Mouse (Mus musculus): ENCODE data around the gene 4930548H24Rik. TPM values are rescaled to one million over a fixed set of nuclear protein-coding genes. Genes with fewer than 3 reads are reported as not detected.
"Not testable (repeated sequence)": the region's sequence is repeated elsewhere in the genome, so short reads cannot be mapped to it uniquely, and the experiment has no call there.

Gene 4930548H24Rik
- polyA plus RNA-seq, 1 experiment = 0.02 TPM

- H3K4me3 ChIP-seq (ENCODE audit: insufficient read depth, poor library complexity, severe bottlenecking) = no peak overlapping the region
- peaks cover 8% of the 10 kb centered on the region for H3K79me2 ChIP-seq (ENCODE audit: control insufficient read depth, insufficient read depth)
- TF ChIP-seq MAX (IDR thresholded peaks at IDR 0.05) (no peak), MYOD1 (IDR thresholded peaks at IDR 0.05; ENCODE audit: control insufficient read depth, insufficient read length, low read depth) (no peak), USF1 (IDR thresholded peaks at IDR 0.05; ENCODE audit: low read depth) (no peak), CTCF (IDR thresholded peaks at IDR 0.05; ENCODE audit: control insufficient read depth, insufficient read depth, insufficient read length) (no peak), FOSL1 (IDR thresholded peaks at IDR 0.05; ENCODE audit: insufficient read depth, low read length, poor library complexity, severe bottlenecking) (no peak), CEBPB (IDR thresholded peaks at IDR 0.05; ENCODE audit: low read depth) (no peak), MYOG (IDR thresholded peaks at IDR 0.05; ENCODE audit: control insufficient read depth, extremely low read depth, insufficient read length) (no peak)
- H3K79me3 ChIP-seq (ENCODE audit: low read depth) = peaks cover 2% of the 10 kb centered on the region
- H3K27me3 ChIP-seq (ENCODE audit: control insufficient read depth, insufficient read depth, insufficient read length) = no peaks in the 10 kb centered on the region
- H3ac ChIP-seq (ENCODE audit: control insufficient read depth, insufficient read length, low read depth) = no peak overlapping the region
- peaks cover 21% of the 10 kb centered on the region for H3K36me3 ChIP-seq (ENCODE audit: control insufficient read depth, insufficient read depth)
These were observed 35.0 kb downstream of the 4930548H24Rik start for GRCm38 (mm10) chr5:31520556-31520955.

DNA sequence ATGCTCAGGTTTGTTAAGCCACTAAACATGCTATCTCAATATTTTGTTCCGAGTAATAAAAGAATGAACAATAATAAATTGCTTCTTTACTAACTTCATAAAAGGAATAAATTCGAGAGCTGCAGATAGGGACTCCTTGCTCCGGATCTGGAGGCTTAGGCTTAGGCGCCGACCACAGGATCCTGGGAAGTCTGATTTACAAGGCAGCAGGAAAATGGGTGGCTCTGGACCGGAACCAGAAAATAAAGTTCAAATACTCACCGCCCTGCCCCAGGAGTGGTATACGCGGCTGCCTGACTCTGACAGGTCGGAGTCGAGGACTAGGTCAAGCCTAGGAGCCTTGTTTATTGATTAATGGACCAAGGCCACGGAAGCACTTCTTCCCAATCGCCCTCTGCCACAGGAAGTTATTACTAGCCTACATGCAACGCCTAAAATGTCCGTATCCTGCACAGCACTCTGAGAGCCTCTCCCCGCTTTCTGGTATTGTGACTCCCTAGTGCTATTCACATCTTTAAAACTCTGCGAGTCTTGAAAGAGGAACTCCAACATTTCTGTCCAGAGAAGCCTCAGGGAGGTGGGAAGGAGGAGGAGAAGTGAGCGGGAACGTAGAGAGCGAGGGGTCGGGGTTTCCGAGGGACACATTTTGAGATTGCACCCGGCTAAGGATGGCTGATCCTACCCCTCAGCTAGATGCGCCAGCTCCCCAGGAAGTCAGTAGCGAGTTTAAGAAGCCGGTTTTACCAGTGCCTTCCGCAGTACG lies 41.0 kb downstream of the 4930548H24Rik start, which contains the start of gene Slc4a1ap:
Gene Slc4a1ap (plus strand): TSS at position 642 of the 763 bp plus-strand sequence.
- H3ac ChIP-seq (ENCODE audit: control insufficient read depth, insufficient read length, low read depth) = peak within 1 kb of the TSS; percentile 91
- no peak for TF ChIP-seq CTCF (IDR thresholded peaks at IDR 0.05; ENCODE audit: control insufficient read depth, insufficient read depth, insufficient read length)
- no peak for TF ChIP-seq USF1 (IDR thresholded peaks at IDR 0.05; ENCODE audit: low read depth)
- no peak for TF ChIP-seq FOSL1 (IDR thresholded peaks at IDR 0.05; ENCODE audit: insufficient read depth, low read length, poor library complexity, severe bottlenecking)
- TF ChIP-seq MYOG (IDR thresholded peaks at IDR 0.05; ENCODE audit: control insufficient read depth, extremely low read depth, insufficient read length) = no peak
- TF ChIP-seq CEBPB (IDR thresholded peaks at IDR 0.05; ENCODE audit: low read depth) = no peak
- no peak for TF ChIP-seq MAX (IDR thresholded peaks at IDR 0.05)
- TF ChIP-seq MYOD1 (IDR thresholded peaks at IDR 0.05; ENCODE audit: control insufficient read depth, insufficient read length, low read depth) = no peak
- peaks cover 43% of the 10 kb centered on the region for H3K79me2 ChIP-seq (ENCODE audit: control insufficient read depth, insufficient read depth)
- no peaks in the 10 kb centered on the region for H3K27me3 ChIP-seq (ENCODE audit: control insufficient read depth, insufficient read depth, insufficient read length)
- H3K36me3 ChIP-seq (ENCODE audit: control insufficient read depth, insufficient read depth) = peaks cover 15% of the 10 kb centered on the region
- peaks cover 18% of the 10 kb centered on the region for H3K79me3 ChIP-seq (ENCODE audit: low read depth)
- H3K4me3 ChIP-seq (ENCODE audit: insufficient read depth, poor library complexity, severe bottlenecking) = peak within 1 kb of the TSS; percentile 93

- peaks cover 43% of the 10 kb centered on the region for H3K79me2 ChIP-seq (ENCODE audit: control insufficient read depth, insufficient read depth)
- H3ac ChIP-seq (ENCODE audit: control insufficient read depth, insufficient read length, low read depth) = peak overlapping the region; percentile 91
- peak overlapping the region; percentile 93 for H3K4me3 ChIP-seq (ENCODE audit: insufficient read depth, poor library complexity, severe bottlenecking)
- TF ChIP-seq CTCF (IDR thresholded peaks at IDR 0.05; ENCODE audit: control insufficient read depth, insufficient read depth, insufficient read length) = no peak
- no peak for TF ChIP-seq USF1 (IDR thresholded peaks at IDR 0.05; ENCODE audit: low read depth)
- TF ChIP-seq MAX (IDR thresholded peaks at IDR 0.05) = no peak
- no peak for TF ChIP-seq CEBPB (IDR thresholded peaks at IDR 0.05; ENCODE audit: low read depth)
- TF ChIP-seq MYOG (IDR thresholded peaks at IDR 0.05; ENCODE audit: control insufficient read depth, extremely low read depth, insufficient read length) = no peak
- no peak for TF ChIP-seq FOSL1 (IDR thresholded peaks at IDR 0.05; ENCODE audit: insufficient read depth, low read length, poor library complexity, severe bottlenecking)
- TF ChIP-seq MYOD1 (IDR thresholded peaks at IDR 0.05; ENCODE audit: control insufficient read depth, insufficient read length, low read depth) = no peak
- peaks cover 18% of the 10 kb centered on the region for H3K79me3 ChIP-seq (ENCODE audit: low read depth)
- H3K36me3 ChIP-seq (ENCODE audit: control insufficient read depth, insufficient read depth) = peaks cover 22% of the 10 kb centered on the region
- H3K27me3 ChIP-seq (ENCODE audit: control insufficient read depth, insufficient read depth, insufficient read length) = no peaks in the 10 kb centered on the region
These were observed 41.7 kb downstream of the 4930548H24Rik start for GRCm38 (mm10) chr5:31527117-31527680.

DNA sequence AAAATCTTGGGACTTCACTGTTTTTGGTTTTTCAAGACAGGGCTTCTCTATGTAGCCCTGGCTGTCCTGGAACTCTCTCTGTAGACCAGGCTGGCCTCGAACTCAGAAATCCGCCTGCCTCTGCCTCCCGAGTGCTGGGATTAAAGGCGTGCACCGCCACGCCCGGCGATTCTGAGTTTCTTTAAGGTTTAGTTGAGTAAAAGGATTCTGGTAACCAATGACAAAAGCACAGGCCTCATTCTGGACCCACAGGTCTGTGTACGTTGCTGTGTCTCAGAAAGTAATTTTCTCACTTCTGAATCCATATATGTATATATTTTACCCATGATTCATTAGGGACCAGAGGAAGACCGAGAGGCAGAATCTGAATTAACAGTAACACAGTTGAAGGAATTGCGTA lies 42.2 kb downstream of the 4930548H24Rik start, which contains the start of gene Supt7l:
Gene Supt7l (minus strand): TSS at position 101 of the 400 bp plus-strand sequence.
- Histone ChIP-seq H3K79me3 (ENCODE audit: low read depth) (peaks cover 18% of the 10 kb centered on the region), H3K79me2 (ENCODE audit: control insufficient read depth, insufficient read depth) (peaks cover 43% of the 10 kb centered on the region), H3K36me3 (ENCODE audit: control insufficient read depth, insufficient read depth) (peaks cover 27% of the 10 kb centered on the region), H3ac (ENCODE audit: control insufficient read depth, insufficient read length, low read depth) (peak within 1 kb of the TSS; percentile 91), H3K4me3 (ENCODE audit: insufficient read depth, poor library complexity, severe bottlenecking) (peak within 1 kb of the TSS; percentile 93)
- not testable (repeated sequence) for H3K27me3 ChIP-seq (ENCODE audit: control insufficient read depth, insufficient read depth, insufficient read length)

DNA sequence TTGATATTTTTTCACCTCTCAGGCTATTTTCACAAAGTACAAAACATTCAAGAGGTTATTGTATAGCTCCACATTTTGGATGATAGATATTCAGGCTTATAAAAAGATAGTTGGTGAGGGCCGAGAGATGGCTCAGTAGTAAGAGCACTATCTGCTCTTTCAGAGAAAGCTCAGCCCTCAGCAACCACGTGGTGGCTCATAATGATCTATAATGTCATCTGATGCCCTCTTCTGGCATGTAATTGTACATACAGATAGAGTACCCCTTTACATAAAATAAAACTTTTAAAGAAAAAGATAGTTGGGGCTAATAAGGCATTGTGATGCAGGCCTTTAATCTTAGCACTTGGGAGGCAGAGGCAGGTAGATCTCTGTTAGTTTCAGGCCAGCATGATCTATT lies 43.0 kb downstream of the 4930548H24Rik start:
- H3K79me2 ChIP-seq (ENCODE audit: control insufficient read depth, insufficient read depth) = peaks cover 43% of the 10 kb centered on the region
- peaks cover 35% of the 10 kb centered on the region for H3K36me3 ChIP-seq (ENCODE audit: control insufficient read depth, insufficient read depth)
- no peak for TF ChIP-seq FOSL1 (IDR thresholded peaks at IDR 0.05; ENCODE audit: insufficient read depth, low read length, poor library complexity, severe bottlenecking)
- peak; percentile 83 for TF ChIP-seq USF1 (IDR thresholded peaks at IDR 0.05; ENCODE audit: low read depth)
- no peak overlapping the region for H3K4me3 ChIP-seq (ENCODE audit: insufficient read depth, poor library complexity, severe bottlenecking)
- H3ac ChIP-seq (ENCODE audit: control insufficient read depth, insufficient read length, low read depth) = no peak overlapping the region
- H3K79me3 ChIP-seq (ENCODE audit: low read depth) = peaks cover 18% of the 10 kb centered on the region
- H3K27me3 ChIP-seq (ENCODE audit: control insufficient read depth, insufficient read depth, insufficient read length) = no peaks in the 10 kb centered on the region

DNA sequence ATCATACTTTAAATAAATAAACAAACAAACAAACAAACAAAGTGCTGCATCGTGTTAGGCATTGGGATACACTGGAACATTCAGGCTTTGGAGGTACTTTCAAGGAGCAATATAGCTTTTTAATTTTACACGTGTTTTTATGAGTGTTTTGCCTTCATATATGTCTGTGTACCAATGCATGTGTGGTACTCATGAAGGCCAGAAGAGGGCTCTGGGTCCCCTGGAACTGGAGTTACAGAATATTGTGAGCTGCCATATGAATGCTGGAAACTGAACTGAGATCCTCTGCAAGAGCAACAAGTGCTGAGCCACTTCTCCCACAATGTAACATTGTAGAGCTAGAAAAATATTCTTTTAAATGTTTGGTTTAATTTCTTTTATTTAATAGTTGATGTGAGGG lies 49.7 kb downstream of the 4930548H24Rik start:
- no peak overlapping the region for H3K4me3 ChIP-seq (ENCODE audit: insufficient read depth, poor library complexity, severe bottlenecking)
- no peaks in the 10 kb centered on the region for H3K27me3 ChIP-seq (ENCODE audit: control insufficient read depth, insufficient read depth, insufficient read length)
- peaks cover 75% of the 10 kb centered on the region for H3K36me3 ChIP-seq (ENCODE audit: control insufficient read depth, insufficient read depth)
- no peak for TF ChIP-seq MYOG (IDR thresholded peaks at IDR 0.05; ENCODE audit: control insufficient read depth, extremely low read depth, insufficient read length)
- no peaks in the 10 kb centered on the region for H3K79me2 ChIP-seq (ENCODE audit: control insufficient read depth, insufficient read depth)
- H3K79me3 ChIP-seq (ENCODE audit: low read depth) = no peaks in the 10 kb centered on the region
- no peak overlapping the region for H3ac ChIP-seq (ENCODE audit: control insufficient read depth, insufficient read length, low read depth)

Other genes with a start within 250 kb of the 4930548H24Rik start
- gene Nrbp1, start 244.9 kb upstream of the 4930548H24Rik start, polyA plus RNA-seq (2012; fragmentation: generic; extraction: Trizol) = 59.1 TPM
- gene Gm9970, start 244.5 kb upstream of the 4930548H24Rik start, polyA plus RNA-seq (2012; fragmentation: generic; extraction: Trizol) = 0.09 TPM
- gene Krtcap3, start 234.0 kb upstream of the 4930548H24Rik start, polyA plus RNA-seq (2012; fragmentation: generic; extraction: Trizol) = 0.88 TPM
- 10.7 TPM for gene Ift172, start 194.6 kb upstream of the 4930548H24Rik start, polyA plus RNA-seq (2012; fragmentation: generic; extraction: Trizol)
- 17.7 TPM for gene Fndc4, start 189.7 kb upstream of the 4930548H24Rik start, polyA plus RNA-seq (2012; fragmentation: generic; extraction: Trizol)
- not detected for gene Gckr, start 188.3 kb upstream of the 4930548H24Rik start, polyA plus RNA-seq (2012; fragmentation: generic; extraction: Trizol)
- gene Zfp512, start 33.3 kb upstream of the 4930548H24Rik start, polyA plus RNA-seq (2012; fragmentation: generic; extraction: Trizol) = 11.6 TPM
- 20.0 TPM for gene Gpn1, start 9.0 kb downstream of the 4930548H24Rik start, polyA plus RNA-seq (2012; fragmentation: generic; extraction: Trizol)
- gene Slc4a1ap, start 41.3 kb downstream of the 4930548H24Rik start, polyA plus RNA-seq (2012; fragmentation: generic; extraction: Trizol) = 17.0 TPM
- 9.5 TPM for gene Supt7l, start 42.1 kb downstream of the 4930548H24Rik start, polyA plus RNA-seq (2012; fragmentation: generic; extraction: Trizol)
- 228 TPM for gene Mrpl33, start 111.2 kb downstream of the 4930548H24Rik start, polyA plus RNA-seq (2012; fragmentation: generic; extraction: Trizol)
- gene Rbks, start 211.9 kb downstream of the 4930548H24Rik start, polyA plus RNA-seq (2012; fragmentation: generic; extraction: Trizol) = 1.3 TPM
- gene Babam2, start 211.9 kb downstream of the 4930548H24Rik start, polyA plus RNA-seq (2012; fragmentation: generic; extraction: Trizol) = 36.0 TPM

Measured in C2C12 (cell line).